Mouse (Mus musculus): Measurements from ENCODE around the gene Clrn2. TPM values are rescaled to one million over a fixed set of nuclear protein-coding genes. Genes with fewer than 3 reads are reported as not detected.

Gene Clrn2
- polyA plus RNA-seq, 1 experiment, result not detected

DNA sequence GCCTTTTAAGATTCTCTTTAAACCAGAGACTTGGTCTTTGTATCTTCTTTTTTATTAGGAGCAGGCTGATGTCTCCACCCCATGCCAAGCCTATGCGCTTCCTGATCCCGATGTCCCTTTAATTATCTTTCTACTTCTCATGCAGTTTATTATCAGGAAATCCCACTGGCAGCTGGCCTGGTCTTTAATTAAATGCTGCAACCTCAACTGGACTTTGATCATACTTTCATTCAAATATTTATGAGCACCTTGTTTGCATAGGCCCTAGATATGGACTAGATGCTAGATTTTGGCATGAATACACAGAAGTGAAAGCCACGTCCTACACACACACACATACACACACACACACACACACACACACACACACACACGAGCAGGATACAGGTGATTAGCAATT, 38.2 kb downstream of the Clrn2 start:
- Histone ChIP-seq H3K36me3 (ENCODE audit: control insufficient read depth, insufficient read depth) (no peaks in the 10 kb centered on the region), H3K4me2 (ENCODE audit: low read depth) (no peak overlapping the region), H3ac (ENCODE audit: control insufficient read depth, insufficient read length) (no peak overlapping the region), H3K27me3 (ENCODE audit: control insufficient read depth, insufficient read depth, insufficient read length) (peaks cover 10% of the 10 kb centered on the region), H3K4me3 (no peak overlapping the region), H3K79me2 (ENCODE audit: control insufficient read depth, insufficient read depth) (peaks cover 12% of the 10 kb centered on the region)
- TF ChIP-seq REST (IDR thresholded peaks at IDR 0.05; ENCODE audit: insufficient read depth, insufficient read length) (no peak), POLR2A (IDR thresholded peaks at IDR 0.05; ENCODE audit: insufficient read length, low read depth) (no peak), MAX (IDR thresholded peaks at IDR 0.05; ENCODE audit: low read depth) (no peak), USF1 (IDR thresholded peaks at IDR 0.05; ENCODE audit: low read depth) (no peak)

DNA sequence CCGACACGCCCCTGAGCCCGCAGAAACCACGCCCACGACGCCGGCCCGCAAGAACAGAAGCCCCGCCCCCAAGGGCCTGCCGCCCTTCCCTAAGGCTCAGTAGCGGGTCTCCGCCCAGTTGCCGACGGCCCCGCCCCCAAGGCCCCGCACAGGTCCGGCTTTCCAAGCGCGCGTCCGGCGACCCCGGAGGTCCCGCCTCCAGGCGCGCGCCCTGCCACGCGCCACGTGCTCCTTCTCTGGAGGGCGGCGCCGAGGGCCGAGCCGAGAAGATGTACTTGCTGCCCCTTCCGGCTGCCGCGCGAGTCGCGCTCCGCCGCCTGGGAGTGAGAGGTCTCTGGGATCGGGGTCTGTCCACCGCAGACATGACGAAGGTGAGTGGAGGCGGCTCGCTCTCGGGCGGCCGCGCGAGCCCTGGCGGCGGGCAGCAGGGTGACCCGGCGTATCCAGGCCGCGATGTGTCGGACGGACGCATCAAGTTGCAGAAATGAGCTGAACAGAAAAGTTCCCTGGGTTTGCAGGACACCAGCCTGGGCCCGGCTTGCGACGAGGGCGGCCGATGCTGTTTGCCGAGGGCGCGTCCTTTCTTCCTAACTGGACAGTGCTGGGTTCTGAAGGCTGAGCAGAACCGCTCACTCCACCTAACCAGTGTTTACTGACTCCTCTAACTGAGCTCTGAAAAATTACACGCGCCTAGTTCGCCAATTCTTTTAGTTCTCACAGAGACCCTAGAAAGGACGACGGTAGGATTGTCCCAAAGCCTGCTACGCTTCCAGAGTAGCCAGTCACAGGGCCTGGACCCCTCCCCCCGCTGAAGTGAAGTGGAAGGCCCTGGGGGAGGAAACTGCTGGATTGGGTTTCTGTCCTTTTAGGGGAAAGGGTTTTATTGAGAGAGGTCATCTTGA, 39.9 kb downstream of the Clrn2 start, which contains the start of gene Lap3:
Lap3 (plus strand) TSS at position 184 of the 902 bp plus-strand sequence.
- H3K36me3 ChIP-seq (ENCODE audit: control insufficient read depth, insufficient read depth), result peaks cover 4% of the 10 kb centered on the region
- peak within 1 kb of the TSS; percentile 54 for H3ac ChIP-seq (ENCODE audit: control insufficient read depth, insufficient read length)
- peak within 1 kb of the TSS; percentile 66 for H3K4me3 ChIP-seq
- TF ChIP-seq E2F4 (IDR thresholded peaks at IDR 0.05; ENCODE audit: insufficient read depth) (no peak), POLR2A (IDR thresholded peaks at IDR 0.05; ENCODE audit: insufficient read length, low read depth) (peak; percentile 86), TCF3 (IDR thresholded peaks at IDR 0.05; ENCODE audit: insufficient read length, low read depth) (no peak), REST (IDR thresholded peaks at IDR 0.05; ENCODE audit: insufficient read depth, insufficient read length) (no peak), MYOG (IDR thresholded peaks at IDR 0.05; ENCODE audit: control insufficient read depth in 1 of 3, insufficient read depth in 1 of 3, insufficient read length in 2 of 3, low read depth in 2 of 3) (no peak), TCF12 (IDR thresholded peaks at IDR 0.05; ENCODE audit: insufficient read depth, poor library complexity, severe bottlenecking) (no peak), POLR2AphosphoS2 (IDR thresholded peaks at IDR 0.05; ENCODE audit: insufficient read length, low read depth) (peak; percentile 83), CEBPB (IDR thresholded peaks at IDR 0.05; ENCODE audit: insufficient read depth, poor library complexity, severe bottlenecking) (no peak), MYOD1 (IDR thresholded peaks at IDR 0.05; ENCODE audit: control insufficient read depth in 1 of 3, insufficient read length in 2 of 3, low read depth in 2 of 3) (peak in 1 of 3 experiments; percentile 25), SRF (IDR thresholded peaks at IDR 0.05; ENCODE audit: control insufficient read depth, insufficient read length, low read depth) (no peak), MAX (IDR thresholded peaks at IDR 0.05; ENCODE audit: low read depth) (no peak), USF1 (IDR thresholded peaks at IDR 0.05; ENCODE audit: low read depth) (peak; percentile 47)
- H3K27me3 ChIP-seq (ENCODE audit: control insufficient read depth, insufficient read depth, insufficient read length), result peaks cover 3% of the 10 kb centered on the region
- H3K4me2 ChIP-seq (ENCODE audit: low read depth), result peak within 1 kb of the TSS; percentile 96
- peaks cover 12% of the 10 kb centered on the region for H3K79me2 ChIP-seq (ENCODE audit: control insufficient read depth, insufficient read depth)

DNA sequence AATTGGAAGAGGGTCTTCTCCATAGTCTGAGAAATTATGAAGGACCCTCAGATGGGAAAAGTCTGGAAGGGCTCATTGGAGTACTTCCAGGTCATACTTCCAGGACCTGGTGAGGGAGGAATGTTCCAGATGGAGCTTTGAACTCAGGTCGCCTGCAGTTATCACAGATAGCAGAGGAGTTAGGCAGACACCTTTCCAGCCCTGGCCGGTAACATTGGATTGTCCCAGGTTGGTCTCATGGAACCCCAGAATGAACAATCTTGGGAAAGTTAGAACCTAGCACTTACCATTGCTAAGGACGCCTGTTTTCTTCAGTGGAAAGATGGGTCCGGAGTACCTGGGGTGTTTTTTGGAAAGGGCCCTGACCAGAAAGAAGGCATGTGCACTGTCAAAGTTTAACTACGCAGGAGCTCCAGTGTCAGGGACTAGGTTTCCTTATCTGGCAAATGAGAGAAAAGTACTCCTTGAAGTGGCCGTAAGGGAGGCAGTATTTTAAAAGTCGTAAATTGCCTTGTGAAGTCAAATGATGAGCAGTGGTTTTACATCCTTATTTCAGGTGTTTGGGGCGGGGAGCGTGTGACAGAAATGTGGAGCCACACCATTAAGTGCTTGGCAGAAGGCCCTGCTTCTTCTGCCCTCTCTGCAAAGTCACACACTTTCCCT, 40.7 kb downstream of the Clrn2 start:
- Histone ChIP-seq H3K36me3 (ENCODE audit: control insufficient read depth, insufficient read depth) (peaks cover 4% of the 10 kb centered on the region), H3K4me3 (peak overlapping the region; percentile 66), H3K27me3 (ENCODE audit: control insufficient read depth, insufficient read depth, insufficient read length) (peaks cover 3% of the 10 kb centered on the region), H3ac (ENCODE audit: control insufficient read depth, insufficient read length) (peak overlapping the region; percentile 54), H3K79me2 (ENCODE audit: control insufficient read depth, insufficient read depth) (peaks cover 12% of the 10 kb centered on the region), H3K4me2 (ENCODE audit: low read depth) (peak overlapping the region; percentile 96)
- TF ChIP-seq MAX (IDR thresholded peaks at IDR 0.05; ENCODE audit: low read depth) (no peak), POLR2A (IDR thresholded peaks at IDR 0.05; ENCODE audit: insufficient read length, low read depth) (no peak), SRF (IDR thresholded peaks at IDR 0.05; ENCODE audit: control insufficient read depth, insufficient read length, low read depth) (no peak), USF1 (IDR thresholded peaks at IDR 0.05; ENCODE audit: low read depth) (no peak), REST (IDR thresholded peaks at IDR 0.05; ENCODE audit: insufficient read depth, insufficient read length) (no peak), MYOD1 (IDR thresholded peaks at IDR 0.05; ENCODE audit: control insufficient read depth in 1 of 3, insufficient read length in 2 of 3, low read depth in 2 of 3) (no peak), E2F4 (IDR thresholded peaks at IDR 0.05; ENCODE audit: insufficient read depth) (no peak), POLR2AphosphoS2 (IDR thresholded peaks at IDR 0.05; ENCODE audit: insufficient read length, low read depth) (no peak), TCF3 (IDR thresholded peaks at IDR 0.05; ENCODE audit: insufficient read length, low read depth) (no peak), MYOG (IDR thresholded peaks at IDR 0.05; ENCODE audit: control insufficient read depth in 1 of 3, insufficient read depth in 1 of 3, insufficient read length in 2 of 3, low read depth in 2 of 3) (no peak), CEBPB (IDR thresholded peaks at IDR 0.05; ENCODE audit: insufficient read depth, poor library complexity, severe bottlenecking) (no peak), TCF12 (IDR thresholded peaks at IDR 0.05; ENCODE audit: insufficient read depth, poor library complexity, severe bottlenecking) (no peak)

DNA sequence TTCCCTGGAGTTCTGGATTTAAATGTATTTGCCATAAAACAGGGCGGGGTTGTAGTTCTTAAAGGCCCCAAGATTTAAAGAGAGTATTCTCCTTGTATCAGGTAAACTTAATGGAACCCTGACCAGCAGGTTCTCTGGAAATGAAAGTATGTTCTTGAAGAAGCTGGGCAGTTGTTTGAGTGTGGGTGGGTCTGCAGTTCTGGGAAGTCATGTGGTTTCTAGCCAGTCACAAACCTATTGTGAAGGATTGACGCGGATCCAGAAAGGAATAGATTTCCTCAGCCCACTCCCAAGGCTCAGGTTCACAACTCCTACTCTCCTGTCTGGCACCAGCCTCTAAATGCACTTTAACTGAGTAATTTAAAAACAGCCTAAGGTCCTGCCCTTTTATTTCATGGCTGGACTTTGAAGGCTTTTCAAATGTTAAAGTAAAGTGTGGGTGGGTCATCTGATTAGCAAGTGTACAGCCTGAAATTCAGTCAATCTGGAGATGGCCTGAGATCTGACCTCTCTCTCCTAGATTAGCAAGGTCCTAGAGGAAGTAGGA, 42.0 kb downstream of the Clrn2 start:
- peaks cover 4% of the 10 kb centered on the region for H3K36me3 ChIP-seq (ENCODE audit: control insufficient read depth, insufficient read depth)
- H3K4me3 ChIP-seq, result peak overlapping the region; percentile 66
- TF ChIP-seq REST (IDR thresholded peaks at IDR 0.05; ENCODE audit: insufficient read depth, insufficient read length) (no peak), MYOD1 (IDR thresholded peaks at IDR 0.05; ENCODE audit: control insufficient read depth in 1 of 3, insufficient read length in 2 of 3, low read depth in 2 of 3) (no peak), MAX (IDR thresholded peaks at IDR 0.05; ENCODE audit: low read depth) (no peak), E2F4 (IDR thresholded peaks at IDR 0.05; ENCODE audit: insufficient read depth) (no peak), POLR2A (IDR thresholded peaks at IDR 0.05; ENCODE audit: insufficient read length, low read depth) (no peak)
- H3ac ChIP-seq (ENCODE audit: control insufficient read depth, insufficient read length), result no peak overlapping the region
- H3K79me2 ChIP-seq (ENCODE audit: control insufficient read depth, insufficient read depth), result peaks cover 12% of the 10 kb centered on the region
- peaks cover 3% of the 10 kb centered on the region for H3K27me3 ChIP-seq (ENCODE audit: control insufficient read depth, insufficient read depth, insufficient read length)
- H3K4me2 ChIP-seq (ENCODE audit: low read depth), result peak overlapping the region; percentile 96

All from myocyte (in vitro differentiated cells).